In the genomic region with DNA sequence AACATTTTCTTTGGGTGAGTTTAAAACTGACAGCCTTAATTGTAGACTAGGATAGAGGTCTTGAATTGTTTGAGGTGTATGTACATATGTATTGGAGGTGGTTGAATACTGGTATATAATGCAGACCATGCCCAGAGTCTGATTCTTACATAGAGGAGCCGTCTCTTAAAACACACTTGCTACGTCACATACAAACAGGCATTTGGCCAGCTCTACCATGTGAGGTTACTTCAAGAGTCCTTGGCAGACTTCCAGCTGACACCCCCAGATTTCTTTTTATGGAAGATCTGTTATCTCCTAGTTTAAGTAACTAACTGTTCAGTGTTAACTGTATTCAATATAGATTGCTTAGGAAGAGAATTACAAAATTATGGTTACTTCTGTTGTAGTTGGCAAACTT, we compare ENCODE assay signal across 22 mouse cellular contexts. TPM values are rescaled to one million over a fixed set of nuclear protein-coding genes. Genes with fewer than 3 reads are reported as not detected.
DNase-seq lines count a peak whose midpoint lies in the region; ATAC-seq and TF ChIP-seq lines count a peak whose summit lies in the region.
"Had no signal": no experiment of that assay in that cellular context is flagged by ENCODE, and none has a peak within 500 bp of the region (broad histone marks: within the 10 kb centered on the region; RNA-seq: fewer than 3 reads in every experiment).

No protein-coding gene starts in this region.

- DNase-seq in frontal cortex, adult 2 months (ENCODE audit: extremely low spot score in 1 of 2, low spot score in 1 of 2): peak; percentile 68 to 85
- DNase-seq in frontal cortex, postnatal 25 days (ENCODE audit: low spot score in 2 of 2): no peak
- DNase-seq in left cerebral cortex, adult 11 months (ENCODE audit: low spot score): peak; percentile 45
- no peak for DNase-seq in left cerebral cortex, postnatal 4 days
- peak; percentile 31 to 82 for DNase-seq in frontal cortex, postnatal 36 days (ENCODE audit: low spot score in 2 of 2)
- peak; percentile 26 to 48 for DNase-seq in right cerebral cortex, postnatal 36 days (ENCODE audit: low spot score in 2 of 2)
- DNase-seq in urinary bladder, postnatal 10 days (ENCODE audit: low spot score): no peak
- DNase-seq in lung, postnatal 0 days (ENCODE audit: low spot score): no peak
- DNase-seq: adrenal gland, postnatal 25 days; cerebellum, adult 9-11 months; heart, adult 11 months; heart, postnatal 10 days; liver, embryonic 13.5 days; midbrain, embryonic 14.5 days; thymus, postnatal 36 days had no signal

- intact Hi-C loops in left cerebral cortex, postnatal 4 days (cut with DNase I): no loop called here

- WGBS in lung, postnatal 0 days: 35% methylated on average over 2 of the region's 2 CpGs

- no peak for TF ChIP-seq CTCF in lung, postnatal 0 days (IDR thresholded peaks at IDR 0.05)

- no peak for ATAC-seq in lung, postnatal 0 days
- ATAC-seq: intestine, embryonic 16.5 days had no signal

- H3K9me3 ChIP-seq in lung, postnatal 0 days (ENCODE audit: low read length): no peaks in the 10 kb centered on the region
- H3K9me3 ChIP-seq: embryonic facial prominence, embryonic 15.5 days; forebrain, embryonic 10.5 days; hindbrain, embryonic 15.5 days; limb, embryonic 12.5 days; liver, embryonic 13.5 days; neural tube, embryonic 15.5 days had no signal

- no peak for TF ChIP-seq EP300 in lung, postnatal 0 days (IDR thresholded peaks at IDR 0.05)

- H3K27me3 ChIP-seq in lung, postnatal 0 days (replicated peaks; ENCODE audit: insufficient read depth, low read length): no peaks in the 10 kb centered on the region
- H3K27me3 ChIP-seq: embryonic facial prominence, embryonic 15.5 days; hindbrain, embryonic 15.5 days; limb, embryonic 12.5 days; liver, embryonic 13.5 days; neural tube, embryonic 15.5 days had no signal

- no peak overlapping the region for H3K27ac ChIP-seq in lung, postnatal 0 days (ENCODE audit: low read length)
- H3K27ac ChIP-seq: embryonic facial prominence, embryonic 15.5 days; forebrain, embryonic 10.5 days; hindbrain, embryonic 15.5 days; limb, embryonic 12.5 days; liver, embryonic 13.5 days; neural tube, embryonic 15.5 days had no signal

- no peaks in the 10 kb centered on the region for H3K4me1 ChIP-seq in lung, postnatal 0 days (ENCODE audit: insufficient read depth, low read depth, low read length)
- H3K4me1 ChIP-seq: embryonic facial prominence, embryonic 15.5 days; limb, embryonic 12.5 days had no signal

- no peaks in the 10 kb centered on the region for H3K36me3 ChIP-seq in lung, postnatal 0 days (ENCODE audit: insufficient read depth, low read length)
- H3K36me3 ChIP-seq: embryonic facial prominence, embryonic 15.5 days; hindbrain, embryonic 15.5 days; limb, embryonic 12.5 days; neural tube, embryonic 15.5 days had no signal

- no peak overlapping the region for H3K9ac ChIP-seq in lung, postnatal 0 days (replicated peaks; ENCODE audit: low read depth)
- H3K9ac ChIP-seq: embryonic facial prominence, embryonic 15.5 days; hindbrain, embryonic 15.5 days; limb, embryonic 12.5 days; liver, embryonic 13.5 days; neural tube, embryonic 15.5 days had no signal

- H3K4me3 ChIP-seq in lung, postnatal 0 days (ENCODE audit: low read depth, low read length): no peak overlapping the region
- H3K4me3 ChIP-seq: embryonic facial prominence, embryonic 15.5 days; forebrain, embryonic 10.5 days; hindbrain, embryonic 15.5 days; limb, embryonic 12.5 days; liver, embryonic 13.5 days; myocyte; neural tube, embryonic 15.5 days had no signal

- no peak overlapping the region for H3K4me2 ChIP-seq in lung, postnatal 0 days (replicated peaks; ENCODE audit: low read depth, low read length)
- H3K4me2 ChIP-seq: embryonic facial prominence, embryonic 15.5 days; hindbrain, embryonic 15.5 days; limb, embryonic 12.5 days; liver, embryonic 13.5 days; neural tube, embryonic 15.5 days had no signal

RNA-seq across cellular contexts. Expression of a gene that starts 23.1 kb away (rescaled TPM):
- polyA plus RNA-seq in frontal cortex, adult 2 months (2012; rRNA removed): 56.2 and 57.1 TPM in 2 replicates
- total RNA-seq in left cerebral cortex, postnatal 4 days (2021): 10 to 100 TPM; 34.6 to 38.3 TPM
- polyA plus RNA-seq in lung, postnatal 0 days (2015; fragmentation: Nextera tagmentation; extraction: Ambion mirVana): 41.1 and 41.2 TPM in 2 replicates

Comparison
In these comparisons a context has a peak if more than half of its experiments do, and no peak if none do; other contexts are left out.
1. DNase-seq: peak in frontal cortex, adult 2 months (2 of 2), left cerebral cortex, adult 11 months (single experiment), frontal cortex, postnatal 36 days (2 of 2) and right cerebral cortex, postnatal 36 days (2 of 2); none in frontal cortex, postnatal 25 days (0 of 2), left cerebral cortex, postnatal 4 days (single experiment), urinary bladder, postnatal 10 days (single experiment) and lung, postnatal 0 days (single experiment).